Mouse (Mus musculus): ENCODE data around the gene Rnaseh2b. TPM values are rescaled to one million over a fixed set of nuclear protein-coding genes. Genes with fewer than 3 reads are reported as not detected.

Rnaseh2b gene
- 18.6 and 24.0 TPM in 2 replicates for polyA plus RNA-seq (2015; fragmentation: Nextera tagmentation; extraction: Ambion mirVana)

DNA sequence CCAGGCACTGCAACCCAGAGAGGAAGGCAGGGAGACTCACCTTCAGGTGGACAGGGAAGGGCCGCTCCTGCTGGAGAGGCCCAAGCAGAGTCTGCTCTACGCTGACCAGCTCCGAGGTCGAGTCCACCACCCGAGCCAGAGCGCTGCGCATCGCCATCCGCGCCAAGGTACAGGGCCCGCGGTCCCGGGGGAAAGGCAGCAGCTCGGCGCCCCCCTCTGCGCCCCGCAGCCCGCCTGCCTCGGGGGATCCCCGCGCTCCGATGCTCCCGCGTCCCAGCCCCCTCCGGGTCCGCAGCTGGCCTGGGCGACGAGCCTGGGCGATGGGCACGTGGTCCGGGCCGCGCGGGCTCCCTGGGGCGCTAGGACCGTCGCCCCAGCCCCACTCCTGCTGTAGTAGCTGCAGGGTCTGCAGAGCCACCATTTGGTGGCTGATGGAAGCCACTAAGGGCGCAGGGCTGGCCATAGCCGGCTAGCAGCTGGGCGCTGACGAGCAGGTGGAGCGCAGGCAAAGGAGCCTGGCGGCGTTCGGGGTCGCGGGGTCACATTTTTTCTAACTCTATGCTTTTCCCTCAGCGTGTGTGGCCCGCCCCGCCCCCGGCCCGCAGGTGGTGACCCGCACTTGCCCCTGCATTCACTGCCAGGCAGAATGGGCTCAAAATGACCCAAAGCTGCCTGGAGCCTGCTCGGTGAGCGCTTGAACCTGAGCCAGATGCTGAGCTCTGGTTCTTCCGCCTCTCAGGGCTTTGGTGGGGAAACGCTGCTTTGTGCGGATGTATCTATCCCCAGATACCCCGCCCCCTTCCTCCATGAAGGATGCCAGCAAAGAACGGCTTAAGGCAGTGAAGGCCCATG is at the start of gene Rnaseh2b, which contains the start of gene Dleu7:
Gene Rnaseh2b, plus strand, starts transcription at position 102 of the 852 bp plus-strand sequence.
Gene Dleu7, minus strand, starts transcription at position 560 of the 852 bp plus-strand sequence.

Other genes starting within 250 kb of the Rnaseh2b start
- 1.0 and 1.1 TPM in 2 replicates for gene Dleu7, start 458 bp downstream of the Rnaseh2b start, polyA plus RNA-seq (2015; fragmentation: Nextera tagmentation; extraction: Ambion mirVana)
- gene Gucy1b2, start 163.7 kb downstream of the Rnaseh2b start, polyA plus RNA-seq (2015; fragmentation: Nextera tagmentation; extraction: Ambion mirVana), result 0.05 and 0.08 TPM in 2 replicates